Mouse (Mus musculus) intestine, postnatal 0 days (tissue): ENCODE data around the gene Tmem267. TPM values are rescaled to one million over a fixed set of nuclear protein-coding genes. Genes with fewer than 3 reads are reported as not detected.

Source experiments
- ATAC-seq: fragments of 200-750 bp; cut with Nextera tagmentation; 2 replicates; pipeline ENCODE4 v1.8.0; 2017; ENCODE audit warnings: mild to moderate bottlenecking, moderate TSS enrichment, moderate library complexity
- H3K27ac ChIP-seq: fragments of 300-500 bp; sonication (generic); 2 replicates; pipeline ENCODE4 v1.5.1; 2014; ENCODE audit warnings: mild to moderate bottlenecking, low read depth, low read length, moderate library complexity
- H3K27me3 ChIP-seq: fragments of 300-500 bp; sonication (generic); replicated peaks from 2 replicates; pipeline ENCODE4 v1.6.1; 2014; ENCODE audit warnings: low read length, mixed read lengths; ENCODE audit not compliant: control insufficient read depth, insufficient read depth
- H3K36me3 ChIP-seq: fragments of 300-500 bp; sonication (generic); 2 replicates; pipeline ENCODE4 v1.6.1; 2014; ENCODE audit warnings: mild to moderate bottlenecking, moderate library complexity; ENCODE audit not compliant: control insufficient read depth, insufficient read depth
- H3K4me1 ChIP-seq: fragments of 300-500 bp; sonication (generic); replicated peaks from 2 replicates; pipeline ENCODE4 v1.6.1; 2014; ENCODE audit warnings: antibody characterized with exemption, low read length, mixed read lengths; ENCODE audit not compliant: control insufficient read depth, insufficient read depth
- H3K4me2 ChIP-seq: fragments of 300-500 bp; sonication (generic); replicated peaks from 2 replicates; pipeline ENCODE4 v1.6.1; 2014; ENCODE audit warnings: low read depth, mild to moderate bottlenecking, moderate library complexity
- H3K4me3 ChIP-seq: fragments of 300-500 bp; sonication (generic); 2 replicates; pipeline ENCODE4 v1.5.1; 2014; ENCODE audit warnings: low read depth, low read length
- H3K9ac ChIP-seq: fragments of 300-500 bp; sonication (generic); 2 replicates; pipeline ENCODE4 v1.6.1; 2014; ENCODE audit warnings: mild to moderate bottlenecking, low read depth, low read length
- H3K9me3 ChIP-seq: fragments of 300-500 bp; sonication (generic); 2 replicates; pipeline ENCODE4 v1.6.1; 2016; ENCODE audit warnings: mixed run types; ENCODE audit not compliant: control insufficient read depth
- CTCF ChIP-seq: sonication (generic); IDR thresholded peaks from 2 replicates; pipeline ENCODE4 v1.5.1; 2016; ENCODE audit warnings: low read depth, mild to moderate bottlenecking, control low read depth, antibody characterized with exemption, moderate library complexity
- WGBS: fragments of 180-500 bp; shearing (Covaris S2); extraction: QIAGEN DNeasy Blood & Tissue Kit; methylation state at CpG from one replicate; pipeline ENCODE4 v1.1.7; 2014; 5-methylcytosine and 5-hydroxymethylcytosine counted together
- polyA plus RNA-seq: library from polyadenylated mRNA; unstranded; fragments of >200 nt; fragmentation: Nextera tagmentation; extraction: Ambion mirVana; gene quantifications from 2 replicates; pipeline ENCODE4 v1.2.1, GENCODE M21; 2015

The Tmem267 gene
- polyA plus RNA-seq, 1 experiment from 2014 or later: 1.7 TPM

DNA sequence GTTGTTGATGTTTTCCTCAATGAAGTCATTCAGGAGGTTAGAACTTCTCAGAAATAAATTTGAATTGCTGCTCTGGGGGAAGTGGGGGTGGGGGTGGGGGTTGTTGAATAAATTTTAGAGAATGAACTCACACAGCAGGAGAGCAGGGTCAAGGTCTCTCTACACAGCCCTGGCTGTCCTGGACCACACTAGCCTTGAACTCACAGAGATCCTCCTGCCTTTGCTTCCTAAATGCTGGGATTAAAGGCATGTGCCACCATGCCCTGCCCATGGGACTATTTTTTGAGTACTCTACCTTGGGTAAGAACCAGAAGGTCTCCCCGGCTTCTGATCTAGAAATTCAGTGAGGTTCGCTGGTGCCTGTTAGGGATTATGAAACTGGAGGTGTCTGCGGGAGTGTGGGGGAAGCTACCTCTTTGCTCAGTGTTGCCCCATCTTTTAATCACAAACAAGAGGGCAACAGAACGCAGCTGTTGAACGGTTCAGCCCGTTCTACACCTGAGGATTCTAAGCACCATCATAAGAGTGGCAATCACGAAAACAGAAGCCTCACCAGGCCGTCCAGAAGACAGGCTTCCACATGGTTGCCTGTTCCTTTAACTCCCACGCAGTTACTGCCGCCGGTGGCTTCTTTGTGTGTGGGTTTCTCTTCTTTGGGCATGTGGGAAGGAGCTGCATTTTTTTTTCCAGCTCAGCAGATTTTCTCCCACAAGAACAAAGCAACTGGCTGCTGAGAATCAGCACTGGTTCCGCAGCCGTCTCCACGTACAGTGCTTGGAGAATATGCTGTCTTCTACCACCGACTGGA is 161.3 kb downstream of the Tmem267 start:
- 68% methylated on average over 15 of the region's 15 CpGs for WGBS
- no peak overlapping the region for H3K4me3 ChIP-seq
- H3K27ac ChIP-seq: no peak overlapping the region
- ATAC-seq: no peak
- H3K9me3 ChIP-seq: no peaks in the 10 kb centered on the region
- TF ChIP-seq CTCF: no peak
- no peaks in the 10 kb centered on the region for H3K27me3 ChIP-seq
- no peak overlapping the region for H3K9ac ChIP-seq
- no peaks in the 10 kb centered on the region for H3K36me3 ChIP-seq
- H3K4me1 ChIP-seq: no peaks in the 10 kb centered on the region
- H3K4me2 ChIP-seq: no peak overlapping the region

DNA sequence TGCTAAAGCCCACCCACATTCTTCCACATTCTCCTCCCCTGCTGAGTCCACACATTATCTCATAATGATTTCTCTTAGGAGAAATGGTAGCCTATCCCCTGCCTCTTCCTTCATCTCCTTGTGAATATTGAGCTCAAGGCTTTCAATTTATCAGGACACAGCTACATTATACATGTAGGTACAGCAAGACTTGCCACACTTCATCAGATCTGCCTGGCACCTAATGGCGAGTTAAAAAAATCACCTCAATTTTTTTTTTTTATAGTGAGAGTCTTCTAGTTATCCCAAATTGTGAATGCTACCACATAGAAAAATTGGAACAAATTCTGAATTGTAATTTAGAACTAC is 161.8 kb downstream of the Tmem267 start:
- Histone ChIP-seq H3K4me3 (no peak overlapping the region), H3K4me2 (no peak overlapping the region), H3K4me1 (no peaks in the 10 kb centered on the region), H3K36me3 (no peaks in the 10 kb centered on the region), H3K9me3 (no peaks in the 10 kb centered on the region), H3K27ac (no peak overlapping the region), H3K9ac (no peak overlapping the region), H3K27me3 (no peaks in the 10 kb centered on the region)
- TF ChIP-seq CTCF: no peak
- 89% methylated on average over 1 of the region's 1 CpGs for WGBS
- no peak for ATAC-seq

DNA sequence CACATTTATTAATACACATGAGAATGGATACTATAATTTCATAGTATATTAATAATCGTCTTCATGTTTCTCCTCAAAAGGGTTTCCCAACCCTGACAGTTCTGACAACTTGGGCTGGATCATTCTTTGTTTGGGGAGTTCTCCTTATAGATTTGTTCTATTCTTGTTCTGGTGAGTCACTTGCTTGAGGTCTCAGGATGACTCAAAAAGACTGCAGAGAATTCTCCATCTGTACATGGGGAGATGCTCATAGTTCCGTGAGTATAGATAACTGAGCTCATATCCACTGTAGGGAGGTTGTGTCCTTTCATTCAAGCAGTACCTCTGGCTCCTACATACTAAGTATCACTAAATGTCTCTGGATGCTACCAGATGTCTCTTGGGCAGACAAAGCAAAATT is 166.9 kb downstream of the Tmem267 start:
- H3K36me3 ChIP-seq: no peaks in the 10 kb centered on the region
- H3K27me3 ChIP-seq: no peaks in the 10 kb centered on the region
- WGBS: 94% methylated on average over 2 of the region's 2 CpGs
- H3K4me3 ChIP-seq: no peak overlapping the region
- TF ChIP-seq CTCF: no peak
- no peak overlapping the region for H3K27ac ChIP-seq
- no peak for ATAC-seq
- H3K9ac ChIP-seq: no peak overlapping the region
- no peaks in the 10 kb centered on the region for H3K4me1 ChIP-seq
- no peaks in the 10 kb centered on the region for H3K9me3 ChIP-seq
- no peak overlapping the region for H3K4me2 ChIP-seq

DNA sequence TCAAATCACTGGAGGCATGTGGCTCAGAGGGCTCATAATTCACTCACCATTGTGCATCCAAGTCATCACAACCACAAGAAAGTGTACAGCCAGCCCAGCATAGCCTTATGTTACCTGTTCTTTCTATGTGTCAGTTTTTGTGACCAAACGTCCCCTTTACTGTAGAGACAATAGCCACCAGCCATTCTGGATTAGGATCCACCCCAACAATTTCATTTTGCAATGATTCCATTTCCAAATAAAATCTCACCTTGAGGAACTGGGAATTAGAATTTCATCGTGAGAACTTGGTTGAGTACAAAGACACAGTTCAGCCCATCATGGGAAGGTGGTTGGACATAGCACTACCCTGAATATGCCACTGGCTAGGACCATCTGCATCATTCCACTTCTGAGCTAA is 168.4 kb downstream of the Tmem267 start:
- Histone ChIP-seq H3K4me3 (no peak overlapping the region), H3K9me3 (no peaks in the 10 kb centered on the region), H3K27ac (no peak overlapping the region), H3K27me3 (no peaks in the 10 kb centered on the region), H3K9ac (no peak overlapping the region), H3K4me2 (no peak overlapping the region), H3K36me3 (no peaks in the 10 kb centered on the region), H3K4me1 (no peaks in the 10 kb centered on the region)
- no peak for ATAC-seq
- TF ChIP-seq CTCF: no peak
- WGBS: 77% methylated on average over 2 of the region's 2 CpGs

DNA sequence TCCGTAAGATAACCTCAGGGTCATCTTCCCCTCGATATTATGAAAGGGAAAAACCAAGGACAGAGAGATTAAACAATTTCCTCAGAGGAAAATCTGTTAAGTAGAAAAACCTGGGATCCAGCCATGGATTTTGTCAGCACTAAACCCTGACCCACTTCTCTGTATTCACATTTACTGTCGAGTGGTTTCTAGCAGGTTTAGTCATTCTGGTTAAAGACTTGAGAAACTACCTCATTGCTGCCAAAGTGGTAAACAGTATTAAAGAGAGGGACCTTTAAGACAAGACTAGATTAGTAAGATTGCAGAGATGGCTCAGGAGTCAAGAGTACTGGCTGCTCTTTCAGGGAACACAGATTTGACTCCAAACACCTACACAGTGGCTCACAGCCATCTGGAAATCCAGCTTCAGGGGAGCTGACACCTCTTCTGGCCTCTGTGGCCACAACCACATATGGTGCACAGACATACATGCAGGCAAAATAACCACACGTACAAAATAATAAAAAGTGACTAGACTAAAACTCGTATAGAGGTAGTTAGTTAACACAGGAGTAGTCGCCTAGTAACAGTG is 169.1 kb downstream of the Tmem267 start:
- no peaks in the 10 kb centered on the region for H3K9me3 ChIP-seq
- WGBS: 78% methylated on average over 6 of the region's 6 CpGs
- H3K4me1 ChIP-seq: no peaks in the 10 kb centered on the region
- TF ChIP-seq CTCF: no peak
- no peak overlapping the region for H3K9ac ChIP-seq
- no peak overlapping the region for H3K4me3 ChIP-seq
- H3K36me3 ChIP-seq: no peaks in the 10 kb centered on the region
- ATAC-seq: no peak
- H3K27me3 ChIP-seq: no peaks in the 10 kb centered on the region
- no peak overlapping the region for H3K27ac ChIP-seq
- H3K4me2 ChIP-seq: no peak overlapping the region

Other genes with a start within 250 kb of the Tmem267 start
- gene Paip1, start 59.4 kb upstream of the Tmem267 start, polyA plus RNA-seq: 59.2 and 63.3 TPM in 2 replicates
- gene 4833420G17Rik, start 25.3 kb upstream of the Tmem267 start, polyA plus RNA-seq: 24.3 and 27.2 TPM in 2 replicates
- gene 3110070M22Rik, start 344 bp downstream of the Tmem267 start, polyA plus RNA-seq: 1.7 and 2.1 TPM in 2 replicates
- 1.0 and 1.1 TPM in 2 replicates for gene Ccl28, start 135.8 kb downstream of the Tmem267 start, polyA plus RNA-seq
- 54.5 and 63.0 TPM in 2 replicates for gene Hmgcs1, start 202.3 kb downstream of the Tmem267 start, polyA plus RNA-seq